Mouse (Mus musculus) bone marrow macrophage, adult 2 months (primary cell): ENCODE results near the gene Adtrp.

Source experiments
- CTCF ChIP-seq: IDR thresholded peaks from 2 replicates; pipeline ENCODE4 v1.5.1; 2012; ENCODE audit warnings: low read depth, mild to moderate bottlenecking, low read length, moderate library complexity
- POLR2A ChIP-seq: IDR thresholded peaks from 2 replicates; pipeline ENCODE4 v1.6.1; 2012; ENCODE audit warnings: mild to moderate bottlenecking, low read depth, low read length, borderline replicate concordance

- no peak for TF ChIP-seq CTCF
- no peak for TF ChIP-seq POLR2A
These were observed 60.8 kb downstream of the Adtrp start for GRCm38 (mm10) chr13:41786640-41787039.
